Mouse (Mus musculus): ENCODE measurements around the gene Plg. TPM values are rescaled to one million over a fixed set of nuclear protein-coding genes. Genes with fewer than 3 reads are reported as not detected.

Plg gene
- total and polyA plus RNA-seq, 3 experiments: not detected

GRCm38 (mm10) chr17:12336073-12336868 lies 42.1 kb upstream of the Plg start:
- no peaks in the 10 kb centered on the region for H3K4me1 ChIP-seq (ENCODE audit: control insufficient read depth in 1 of 2, insufficient read depth in 2 of 2, low read length in 2 of 2)
- H3K9ac ChIP-seq (ENCODE audit: control insufficient read depth, low read depth, low read length, poor library complexity, severe bottlenecking): no peak overlapping the region
- H3K27ac ChIP-seq (ENCODE audit: control insufficient read depth, low read depth, low read length): no peak overlapping the region
- TF ChIP-seq NELFE (IDR thresholded peaks at IDR 0.05; ENCODE audit: low read depth, low read length) (no peak), USF1 (IDR thresholded peaks at IDR 0.05; ENCODE audit: low read depth, low read length) (no peak), POLR2A (IDR thresholded peaks at IDR 0.05; ENCODE audit: control insufficient read depth in 1 of 2, insufficient read depth in 1 of 2, low read depth in 1 of 2, low read length in 2 of 2, poor library complexity in 1 of 2) (no peak), ZKSCAN1 (IDR thresholded peaks at IDR 0.05; ENCODE audit: low read depth, low read length) (no peak), ZC3H11A (IDR thresholded peaks at IDR 0.05; ENCODE audit: low read depth, low read length) (no peak), MEF2A (IDR thresholded peaks at IDR 0.05; ENCODE audit: extremely low read depth, insufficient replicate concordance, low read depth, low read length, poor library complexity, severe bottlenecking) (no peak), JUND (IDR thresholded peaks at IDR 0.05; ENCODE audit: low read depth, low read length) (no peak), NRF1 (IDR thresholded peaks at IDR 0.05; ENCODE audit: insufficient read depth, low read depth, low read length, poor library complexity, severe bottlenecking) (no peak), USF2 (IDR thresholded peaks at IDR 0.05; ENCODE audit: borderline replicate concordance in 1 of 2, insufficient read depth in 1 of 2, low read depth in 1 of 2, low read length in 2 of 2) (no peak), ZMIZ1 (IDR thresholded peaks at IDR 0.05; ENCODE audit: low read depth, low read length) (no peak), ZNF384 (IDR thresholded peaks at IDR 0.05; ENCODE audit: low read depth, low read length) (no peak), TAL1 (IDR thresholded peaks at IDR 0.05; ENCODE audit: low read length) (no peak), POLR2AphosphoS2 (IDR thresholded peaks at IDR 0.05; ENCODE audit: low read length) (no peak), SIN3A (IDR thresholded peaks at IDR 0.05; ENCODE audit: low read length) (no peak), CHD1 (IDR thresholded peaks at IDR 0.05; ENCODE audit: low read depth, low read length) (no peak)
- peaks cover 0 to 2% of the 10 kb centered on the region in 2 experiments; a peak in 2 of 4 replicates for H3K27me3 ChIP-seq (ENCODE audit: control insufficient read depth in 1 of 2, insufficient read depth in 2 of 2, low read length in 2 of 2)
- no peaks in the 10 kb centered on the region for H3K36me3 ChIP-seq (ENCODE audit: control insufficient read depth in 1 of 2, insufficient read depth in 2 of 2, low read length in 2 of 2)
- no peak for DNase-seq (ENCODE audit: low read depth, low spot score)
- H3K79me2 ChIP-seq (ENCODE audit: control insufficient read depth, insufficient read depth, low read length, poor library complexity): no peaks in the 10 kb centered on the region
- H3K4me3 ChIP-seq (ENCODE audit: control insufficient read depth in 1 of 2, insufficient read depth in 1 of 2, low read depth in 2 of 2, low read length in 2 of 2): no peak overlapping the region
- H3K9me3 ChIP-seq (replicated peaks; ENCODE audit: insufficient read depth, low read length): no peaks in the 10 kb centered on the region

- Histone ChIP-seq H3K4me3 (ENCODE audit: control insufficient read depth in 1 of 2, insufficient read depth in 1 of 2, low read depth in 2 of 2, low read length in 2 of 2) (no peak overlapping the region), H3K9ac (ENCODE audit: control insufficient read depth, low read depth, low read length, poor library complexity, severe bottlenecking) (no peak overlapping the region), H3K4me1 (ENCODE audit: control insufficient read depth in 1 of 2, insufficient read depth in 2 of 2, low read length in 2 of 2) (no peaks in the 10 kb centered on the region), H3K27ac (ENCODE audit: control insufficient read depth, low read depth, low read length) (no peak overlapping the region), H3K9me3 (replicated peaks; ENCODE audit: insufficient read depth, low read length) (no peaks in the 10 kb centered on the region), H3K79me2 (ENCODE audit: control insufficient read depth, insufficient read depth, low read length, poor library complexity) (no peaks in the 10 kb centered on the region), H3K36me3 (ENCODE audit: control insufficient read depth in 1 of 2, insufficient read depth in 2 of 2, low read length in 2 of 2) (no peaks in the 10 kb centered on the region), H3K27me3 (ENCODE audit: control insufficient read depth in 1 of 2, insufficient read depth in 2 of 2, low read length in 2 of 2) (peaks cover 0 to 2% of the 10 kb centered on the region in 2 experiments; a peak in 2 of 4 replicates)
- TF ChIP-seq E2F4 (IDR thresholded peaks at IDR 0.05; ENCODE audit: borderline replicate concordance, low read depth, low read length): no peak
- TF ChIP-seq ZNF384 (IDR thresholded peaks at IDR 0.05; ENCODE audit: low read depth, low read length): no peak
- DNase-seq (ENCODE audit: low read depth, low spot score): no peak
Measured at GRCm38 (mm10) chr17:12337156-12337555, 41.3 kb upstream of the Plg start.

Measured in MEL (cell line).